Mouse (Mus musculus) pancreas, adult 10 weeks (tissue): Measurements from ENCODE around the gene Arntl2. TPM values are rescaled to one million over a fixed set of nuclear protein-coding genes. Genes with fewer than 3 reads are reported as not detected.

Source experiments
- polyA plus RNA-seq: library from polyadenylated mRNA; stranded (reverse); fragments of 350-450 nt; fragmentation: Illumina TruSeq; extraction: RNeasy Lipid Tissue Mini Kit (QIAGEN cat#74804); gene quantifications from one replicate; pipeline ENCODE4 v1.2.3, GENCODE M21; 2015; ENCODE audit warnings: low read depth, low replicate concordance; ENCODE audit not compliant: insufficient read depth

Arntl2 gene
- polyA plus RNA-seq, result 6.5 TPM

GRCm38 (mm10) chr6:146795924-146796545 lies at the start of gene Arntl2:
Gene Arntl2, plus strand, starts transcription at chr6:146796055.

GRCm38 (mm10) chr6:146850050-146850449 lies 54.2 kb downstream of the Arntl2 start, which contains the start of gene Smco2:
Gene Smco2, plus strand, starts transcription at chr6:146850104.

Other genes starting within 250 kb of the Arntl2 start
- gene Fgfr1op2, start 218.9 kb upstream of the Arntl2 start, polyA plus RNA-seq, result 23.1 TPM
- 9.0 TPM for gene Ints13, start 218.2 kb upstream of the Arntl2 start, polyA plus RNA-seq
- gene Med21, start 153.5 kb upstream of the Arntl2 start, polyA plus RNA-seq, result 14.3 TPM
- 5.2 TPM for gene Tm7sf3, start 153.2 kb upstream of the Arntl2 start, polyA plus RNA-seq
- gene Stk38l, start 71.1 kb upstream of the Arntl2 start, polyA plus RNA-seq, result 2.5 TPM
- gene Smco2, start 54.0 kb downstream of the Arntl2 start, polyA plus RNA-seq, result not detected
- 13.8 TPM for gene Ppfibp1, start 92.4 kb downstream of the Arntl2 start, polyA plus RNA-seq
- gene 1700034J05Rik, start 158.4 kb downstream of the Arntl2 start, polyA plus RNA-seq, result not detected
- gene Rep15, start 236.5 kb downstream of the Arntl2 start, polyA plus RNA-seq, result not detected
- 11.3 TPM for gene Mrps35, start 246.7 kb downstream of the Arntl2 start, polyA plus RNA-seq